Mouse (Mus musculus) hindbrain, embryonic 14.5 days (tissue): ENCODE data around the gene Gtdc1. TPM values are rescaled to one million over a fixed set of nuclear protein-coding genes. Genes with fewer than 3 reads are reported as not detected.

Experiments
- ATAC-seq: fragments of 200-750 bp; cut with Nextera tagmentation; 2 replicates; pipeline ENCODE4 v1.8.0; 2017; ENCODE audit warnings: moderate number of reproducible peaks, mild to moderate bottlenecking, moderate TSS enrichment, moderate library complexity; ENCODE audit not compliant: low FRiP score
- DNase-seq: peaks from one replicate; pipeline ENCODE4 v3.0.0-alpha.2; 2015; ENCODE audit warnings: low spot score
- H3K27ac ChIP-seq: fragments of 300-500 bp; sonication (generic); 2 replicates; pipeline ENCODE4 v1.5.1; 2014; ENCODE audit warnings: mild to moderate bottlenecking, moderate library complexity
- H3K27me3 ChIP-seq: fragments of 300-500 bp; sonication (generic); 2 replicates; pipeline ENCODE4 v1.6.1; 2014; ENCODE audit warnings: mild to moderate bottlenecking, low read length, mixed read lengths; ENCODE audit not compliant: control insufficient read depth, insufficient read depth
- H3K36me3 ChIP-seq: fragments of 300-500 bp; sonication (generic); replicated peaks from 2 replicates; pipeline ENCODE4 v1.6.1; 2014; ENCODE audit not compliant: control insufficient read depth, insufficient read depth
- H3K4me1 ChIP-seq: fragments of 300-500 bp; sonication (generic); replicated peaks from 2 replicates; pipeline ENCODE4 v1.6.1; 2014; ENCODE audit warnings: antibody characterized with exemption, low read length, mixed read lengths; ENCODE audit not compliant: control insufficient read depth, insufficient read depth
- H3K4me2 ChIP-seq: fragments of 300-500 bp; sonication (generic); replicated peaks from 2 replicates; pipeline ENCODE4 v1.6.1; 2014; ENCODE audit warnings: mild to moderate bottlenecking, moderate library complexity
- H3K4me3 ChIP-seq: fragments of 300-500 bp; sonication (generic); replicated peaks from 2 replicates; pipeline ENCODE4 v1.5.1; 2014; ENCODE audit warnings: mild to moderate bottlenecking, low read length
- H3K9ac ChIP-seq: fragments of 300-500 bp; sonication (generic); 2 replicates; pipeline ENCODE4 v1.6.1; 2014
- H3K9me3 ChIP-seq: fragments of 300-500 bp; sonication (generic); 2 replicates; pipeline ENCODE4 v1.6.1; 2016; ENCODE audit warnings: low read length; ENCODE audit not compliant: control insufficient read depth
- whole genome bisulfite sequencing: fragments of 180-500 bp; shearing (Covaris S2); extraction: QIAGEN DNeasy Blood & Tissue Kit; methylation state at CpG from one replicate; pipeline ENCODE4 v1.1.7; 2014; 5-methylcytosine and 5-hydroxymethylcytosine counted together
- polyA plus RNA-seq: library from polyadenylated mRNA; unstranded; fragments of >200 nt; fragmentation: Nextera tagmentation; extraction: Ambion mirVana; gene quantifications from 2 replicates; pipeline ENCODE4 v1.2.1, GENCODE M21; 2014

The Gtdc1 gene
- polyA plus RNA-seq, 1 experiment from 2014 or later, result 23.7 TPM

- Histone ChIP-seq H3K9ac (no peak overlapping the region), H3K36me3 (no peaks in the 10 kb centered on the region), H3K27ac (no peak overlapping the region), H3K27me3 (no peaks in the 10 kb centered on the region), H3K4me1 (no peaks in the 10 kb centered on the region), H3K9me3 (no peaks in the 10 kb centered on the region), H3K4me2 (no peak overlapping the region), H3K4me3 (no peak overlapping the region)
- WGBS, result 92% methylated on average over 4 of the region's 4 CpGs
- no peak for ATAC-seq
- DNase-seq, result no peak
Measured at GRCm38 (mm10) chr2:44961192-44961591, 33.7 kb upstream of the Gtdc1 start.

- WGBS, result 84% methylated on average over 3 of the region's 3 CpGs
- Histone ChIP-seq H3K9ac (no peak overlapping the region), H3K4me2 (no peak overlapping the region), H3K36me3 (no peaks in the 10 kb centered on the region), H3K4me1 (no peaks in the 10 kb centered on the region), H3K4me3 (no peak overlapping the region), H3K27me3 (no peaks in the 10 kb centered on the region), H3K27ac (no peak overlapping the region), H3K9me3 (no peaks in the 10 kb centered on the region)
- ATAC-seq (no peak), DNase-seq (no peak)
Measured at GRCm38 (mm10) chr2:44960561-44960960, 33.1 kb upstream of the Gtdc1 start.

GRCm38 (mm10) chr2:44957329-44957797 lies 29.9 kb upstream of the Gtdc1 start:
- no peak overlapping the region for H3K27ac ChIP-seq
- no peak overlapping the region for H3K4me2 ChIP-seq
- H3K9ac ChIP-seq, result no peak overlapping the region
- no peaks in the 10 kb centered on the region for H3K4me1 ChIP-seq
- 95% methylated on average over 1 of the region's 1 CpGs for WGBS
- DNase-seq (no peak), ATAC-seq (no peak)
- no peaks in the 10 kb centered on the region for H3K9me3 ChIP-seq
- H3K36me3 ChIP-seq, result no peaks in the 10 kb centered on the region
- no peak overlapping the region for H3K4me3 ChIP-seq
- no peaks in the 10 kb centered on the region for H3K27me3 ChIP-seq

DNA sequence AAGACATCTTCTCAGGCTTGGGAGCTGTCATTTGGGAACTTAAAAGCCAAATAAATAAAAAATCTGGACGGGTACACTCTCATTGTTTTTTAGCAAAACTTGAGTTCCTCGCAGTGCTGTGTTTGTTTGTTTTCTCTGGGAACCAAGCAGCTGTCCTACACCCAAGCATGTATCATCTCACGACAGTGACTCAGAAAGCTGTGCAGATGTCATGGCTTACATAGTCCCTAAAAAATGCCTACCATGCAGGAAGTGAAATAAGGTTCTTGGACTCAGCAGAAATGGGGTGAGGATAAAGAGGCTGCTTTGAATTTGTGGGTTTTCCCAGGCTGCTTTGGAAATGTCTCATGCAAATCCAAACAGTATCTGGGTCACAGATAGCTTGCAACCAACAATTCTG lies 28.8 kb upstream of the Gtdc1 start:
- H3K27ac ChIP-seq, result no peak overlapping the region
- H3K9ac ChIP-seq, result no peak overlapping the region
- DNase-seq (no peak), ATAC-seq (no peak)
- H3K36me3 ChIP-seq, result no peaks in the 10 kb centered on the region
- H3K9me3 ChIP-seq, result no peaks in the 10 kb centered on the region
- H3K4me2 ChIP-seq, result no peak overlapping the region
- no peaks in the 10 kb centered on the region for H3K27me3 ChIP-seq
- H3K4me1 ChIP-seq, result no peaks in the 10 kb centered on the region
- no peak overlapping the region for H3K4me3 ChIP-seq
- 66% methylated on average over 3 of the region's 3 CpGs for WGBS

- Histone ChIP-seq H3K4me3 (no peak overlapping the region), H3K4me1 (no peaks in the 10 kb centered on the region), H3K9me3 (no peaks in the 10 kb centered on the region), H3K27ac (no peak overlapping the region), H3K4me2 (no peak overlapping the region), H3K36me3 (no peaks in the 10 kb centered on the region), H3K27me3 (no peaks in the 10 kb centered on the region), H3K9ac (no peak overlapping the region)
- no peak for ATAC-seq
- DNase-seq, result no peak
- WGBS, result 90% methylated on average over 6 of the region's 6 CpGs
Measured at GRCm38 (mm10) chr2:44955506-44955905, 28.0 kb upstream of the Gtdc1 start.

DNA sequence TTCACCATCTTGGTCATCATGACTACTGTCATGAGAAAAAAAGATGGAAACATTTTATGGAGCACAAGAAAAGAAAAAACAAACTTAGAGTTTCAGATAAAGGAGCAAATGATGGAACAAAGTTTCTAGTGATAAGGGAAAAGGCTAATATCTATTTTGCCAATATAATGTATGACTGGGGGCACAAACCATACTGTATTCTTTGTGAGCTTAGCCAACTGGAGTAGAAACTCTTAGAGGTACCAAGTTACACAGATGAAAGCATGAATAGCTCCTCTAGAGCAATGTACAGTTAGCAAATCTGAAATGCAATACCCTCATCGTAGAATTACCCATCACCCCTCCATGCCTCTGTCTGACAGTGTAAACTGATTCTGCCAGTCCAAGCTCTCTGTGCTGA lies 26.7 kb upstream of the Gtdc1 start:
- ATAC-seq, result no peak
- no peak overlapping the region for H3K9ac ChIP-seq
- no peaks in the 10 kb centered on the region for H3K4me1 ChIP-seq
- H3K4me2 ChIP-seq, result no peak overlapping the region
- H3K36me3 ChIP-seq, result no peaks in the 10 kb centered on the region
- DNase-seq, result no peak
- no peaks in the 10 kb centered on the region for H3K27me3 ChIP-seq
- H3K27ac ChIP-seq, result no peak overlapping the region
- 87% methylated on average over 1 of the region's 1 CpGs for WGBS
- H3K4me3 ChIP-seq, result no peak overlapping the region
- no peaks in the 10 kb centered on the region for H3K9me3 ChIP-seq

DNA sequence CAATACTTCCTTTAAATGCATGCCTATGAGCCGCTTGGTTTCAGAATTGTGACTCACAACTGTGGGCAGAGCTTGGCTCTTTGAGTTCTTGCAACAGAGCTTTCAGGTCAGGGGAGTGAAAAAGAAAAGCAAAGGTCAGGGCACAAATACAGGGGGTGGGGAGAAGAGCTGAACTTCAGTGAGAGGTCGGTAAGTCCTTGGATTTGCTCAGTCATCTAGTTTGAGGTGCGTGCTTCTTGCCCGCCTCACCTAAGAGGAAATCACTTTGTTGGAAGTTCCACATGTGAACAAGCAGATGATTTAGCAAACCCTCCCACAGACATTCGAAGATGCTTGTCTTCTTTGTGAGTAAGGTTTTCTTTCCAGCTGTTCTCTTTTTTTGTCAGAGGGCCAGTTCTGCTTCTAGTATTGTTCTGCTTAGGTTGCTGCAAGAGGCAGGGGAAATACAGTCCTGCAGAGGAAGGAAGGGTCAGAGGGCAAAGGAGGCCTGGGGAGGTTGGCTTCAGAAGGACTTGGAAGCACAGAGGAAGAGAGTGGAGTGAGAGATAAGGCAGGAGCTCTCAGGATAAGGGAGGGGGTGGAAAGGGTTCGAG lies 25.5 kb upstream of the Gtdc1 start:
- Histone ChIP-seq H3K9ac (no peak overlapping the region), H3K4me3 (no peak overlapping the region), H3K9me3 (no peaks in the 10 kb centered on the region), H3K4me2 (no peak overlapping the region), H3K36me3 (no peaks in the 10 kb centered on the region), H3K27ac (no peak overlapping the region), H3K4me1 (no peaks in the 10 kb centered on the region), H3K27me3 (no peaks in the 10 kb centered on the region)
- 34% methylated on average over 6 of the region's 6 CpGs for WGBS
- no peak for ATAC-seq
- no peak for DNase-seq

GRCm38 (mm10) chr2:44951651-44952213 lies 24.3 kb upstream of the Gtdc1 start:
- no peaks in the 10 kb centered on the region for H3K4me1 ChIP-seq
- 57% methylated on average over 4 of the region's 4 CpGs for WGBS
- no peak overlapping the region for H3K9ac ChIP-seq
- H3K36me3 ChIP-seq, result no peaks in the 10 kb centered on the region
- no peak overlapping the region for H3K27ac ChIP-seq
- H3K4me2 ChIP-seq, result no peak overlapping the region
- no peaks in the 10 kb centered on the region for H3K9me3 ChIP-seq
- no peak overlapping the region for H3K4me3 ChIP-seq
- ATAC-seq, result no peak
- DNase-seq, result no peak
- H3K27me3 ChIP-seq, result no peaks in the 10 kb centered on the region

DNA sequence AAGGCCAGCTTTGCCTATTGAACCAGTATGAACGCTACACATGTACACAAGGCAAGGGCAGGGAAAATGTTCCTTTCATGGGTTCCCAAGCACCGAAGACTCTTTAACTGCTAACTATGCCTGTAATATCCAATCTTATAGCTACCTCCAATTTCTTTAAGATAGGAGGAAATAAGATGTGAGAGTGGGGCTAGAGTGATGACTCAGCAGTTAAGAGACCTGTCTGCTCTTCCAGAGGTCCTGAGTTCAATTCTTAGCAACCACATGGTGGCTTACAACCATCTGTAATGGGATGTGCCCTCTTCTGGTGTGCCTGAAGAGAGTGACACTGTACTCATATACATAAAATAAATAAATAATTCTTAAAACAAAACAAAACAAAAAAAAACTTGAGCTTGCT lies 17.2 kb upstream of the Gtdc1 start:
- Histone ChIP-seq H3K9ac (no peak overlapping the region), H3K4me2 (no peak overlapping the region), H3K9me3 (no peaks in the 10 kb centered on the region), H3K4me3 (no peak overlapping the region), H3K36me3 (no peaks in the 10 kb centered on the region), H3K4me1 (no peaks in the 10 kb centered on the region), H3K27me3 (no peaks in the 10 kb centered on the region), H3K27ac (no peak overlapping the region)
- 97% methylated on average over 2 of the region's 2 CpGs for WGBS
- ATAC-seq, result no peak
- DNase-seq, result no peak

- Histone ChIP-seq H3K27me3 (no peaks in the 10 kb centered on the region), H3K4me3 (no peak overlapping the region), H3K9me3 (no peaks in the 10 kb centered on the region), H3K4me1 (no peaks in the 10 kb centered on the region), H3K36me3 (no peaks in the 10 kb centered on the region), H3K27ac (no peak overlapping the region), H3K4me2 (no peak overlapping the region), H3K9ac (no peak overlapping the region)
- ATAC-seq (no peak), DNase-seq (no peak)
- 82% methylated on average over 3 of the region's 3 CpGs for WGBS
Measured at GRCm38 (mm10) chr2:44930951-44931350, 3.5 kb upstream of the Gtdc1 start.
